Mouse (Mus musculus) lung, embryonic 14.5 days (tissue): ENCODE measurements around the gene Ltbp2. TPM values are rescaled to one million over a fixed set of nuclear protein-coding genes. Genes with fewer than 3 reads are reported as not detected.

ENCODE experiments used
- ATAC-seq: fragments of 200-750 bp; cut with Nextera tagmentation; 2 replicates; pipeline ENCODE4 v1.8.0; 2017; ENCODE audit warnings: mild to moderate bottlenecking, moderate TSS enrichment, moderate library complexity; ENCODE audit not compliant: insufficient read depth
- DNase-seq: peaks from one replicate; pipeline ENCODE4 v3.0.0-alpha.2; 2015
- H3K27ac ChIP-seq: fragments of 300-500 bp; sonication (generic); 2 replicates; pipeline ENCODE4 v1.5.1; 2014; ENCODE audit warnings: low read depth, mild to moderate bottlenecking, moderate library complexity
- H3K27me3 ChIP-seq: fragments of 300-500 bp; sonication (generic); 2 replicates; pipeline ENCODE4 v1.6.1; 2014; ENCODE audit warnings: low read length, control low read depth; ENCODE audit not compliant: insufficient read depth
- H3K36me3 ChIP-seq: fragments of 300-500 bp; sonication (generic); 2 replicates; pipeline ENCODE4 v1.6.1; 2014; ENCODE audit warnings: control low read depth; ENCODE audit not compliant: insufficient read depth
- H3K4me1 ChIP-seq: fragments of 300-500 bp; sonication (generic); 2 replicates; pipeline ENCODE4 v1.6.1; 2014; ENCODE audit warnings: antibody characterized with exemption, control low read depth; ENCODE audit not compliant: insufficient read depth
- H3K4me2 ChIP-seq: fragments of 300-500 bp; sonication (generic); 2 replicates; pipeline ENCODE4 v1.6.1; 2014; ENCODE audit warnings: mild to moderate bottlenecking
- H3K4me3 ChIP-seq: fragments of 300-500 bp; sonication (generic); 2 replicates; pipeline ENCODE4 v1.5.1; 2014; ENCODE audit warnings: low read depth, low read length
- H3K9ac ChIP-seq: fragments of 300-500 bp; sonication (generic); 2 replicates; pipeline ENCODE4 v1.6.1; 2014
- H3K9me3 ChIP-seq: fragments of 300-500 bp; sonication (generic); 2 replicates; pipeline ENCODE4 v1.6.1; 2016; ENCODE audit warnings: low read depth, low read length, control low read depth
- CTCF ChIP-seq: IDR thresholded peaks from 2 replicates; pipeline ENCODE4 v1.5.1; 2016; ENCODE audit warnings: antibody characterized with exemption, low read depth
- WGBS: fragments of 180-500 bp; shearing (Covaris S2); extraction: QIAGEN DNeasy Blood & Tissue Kit; methylation state at CpG from one replicate; pipeline ENCODE4 v1.1.7; 2014; 5-methylcytosine and 5-hydroxymethylcytosine counted together
- polyA plus RNA-seq: library from polyadenylated mRNA; unstranded; fragments of >200 nt; fragmentation: Nextera tagmentation; extraction: Ambion mirVana; gene quantifications from 2 replicates; pipeline ENCODE4 v1.2.1, GENCODE M21; 2014

Ltbp2 gene
- polyA plus RNA-seq, 1 experiment from 2014 or later = 6.8 TPM

- no peaks in the 10 kb centered on the region for H3K4me1 ChIP-seq
- no peaks in the 10 kb centered on the region for H3K9me3 ChIP-seq
- TF ChIP-seq CTCF = no peak
- no peak overlapping the region for H3K4me3 ChIP-seq
- WGBS = 43% methylated on average over 5 of the region's 5 CpGs
- no peak for DNase-seq
- ATAC-seq = no peak
- peak overlapping the region; percentile 86; the same call in 1 of the 2 replicates for H3K27ac ChIP-seq
- no peaks in the 10 kb centered on the region for H3K36me3 ChIP-seq
- H3K9ac ChIP-seq = no peak overlapping the region
- H3K27me3 ChIP-seq = no peaks in the 10 kb centered on the region
- H3K4me2 ChIP-seq = no peak overlapping the region
Measured at GRCm38 (mm10) chr12:84806726-84807125, 69.6 kb downstream of the Ltbp2 start.

- H3K9ac ChIP-seq = no peak overlapping the region
- no peak overlapping the region for H3K4me2 ChIP-seq
- H3K27me3 ChIP-seq = no peaks in the 10 kb centered on the region
- H3K27ac ChIP-seq = peak overlapping the region; percentile 86
- DNase-seq (no peak), ATAC-seq (no peak)
- no peaks in the 10 kb centered on the region for H3K4me1 ChIP-seq
- no peak overlapping the region for H3K4me3 ChIP-seq
- WGBS = 44% methylated on average over 1 of the region's 1 CpGs
- TF ChIP-seq CTCF = no peak
- H3K9me3 ChIP-seq = no peaks in the 10 kb centered on the region
- H3K36me3 ChIP-seq = no peaks in the 10 kb centered on the region
Measured at GRCm38 (mm10) chr12:84806010-84806409, 70.3 kb downstream of the Ltbp2 start.

- Histone ChIP-seq H3K9me3 (no peaks in the 10 kb centered on the region), H3K27ac (peak overlapping the region; percentile 86), H3K36me3 (no peaks in the 10 kb centered on the region), H3K27me3 (no peaks in the 10 kb centered on the region), H3K4me1 (no peaks in the 10 kb centered on the region), H3K9ac (no peak overlapping the region), H3K4me3 (no peak overlapping the region), H3K4me2 (no peak overlapping the region)
- TF ChIP-seq CTCF = peak; percentile 15; the same call in 1 of the 2 replicates
- 51% methylated on average over 9 of the region's 9 CpGs for WGBS
- peak; percentile 96 for ATAC-seq
- DNase-seq = peak; percentile 86
Measured at GRCm38 (mm10) chr12:84805228-84805842, 71.0 kb downstream of the Ltbp2 start.

- Histone ChIP-seq H3K27ac (no peak overlapping the region), H3K36me3 (no peaks in the 10 kb centered on the region), H3K27me3 (no peaks in the 10 kb centered on the region), H3K4me2 (no peak overlapping the region), H3K4me3 (no peak overlapping the region), H3K4me1 (no peaks in the 10 kb centered on the region), H3K9me3 (no peaks in the 10 kb centered on the region), H3K9ac (no peak overlapping the region)
- DNase-seq (no peak), ATAC-seq (no peak)
- no peak for TF ChIP-seq CTCF
- WGBS = 83% methylated on average over 3 of the region's 3 CpGs
Measured at GRCm38 (mm10) chr12:84802625-84803024, 73.7 kb downstream of the Ltbp2 start.

GRCm38 (mm10) chr12:84801532-84802110, 74.7 kb downstream of the Ltbp2 start:
- Histone ChIP-seq H3K36me3 (no peaks in the 10 kb centered on the region), H3K9me3 (no peaks in the 10 kb centered on the region), H3K4me1 (no peaks in the 10 kb centered on the region), H3K27ac (no peak overlapping the region), H3K4me2 (no peak overlapping the region), H3K9ac (no peak overlapping the region), H3K27me3 (no peaks in the 10 kb centered on the region), H3K4me3 (no peak overlapping the region)
- no peak for TF ChIP-seq CTCF
- WGBS = 75% methylated on average over 13 of the region's 13 CpGs
- DNase-seq (no peak), ATAC-seq (no peak)

DNA sequence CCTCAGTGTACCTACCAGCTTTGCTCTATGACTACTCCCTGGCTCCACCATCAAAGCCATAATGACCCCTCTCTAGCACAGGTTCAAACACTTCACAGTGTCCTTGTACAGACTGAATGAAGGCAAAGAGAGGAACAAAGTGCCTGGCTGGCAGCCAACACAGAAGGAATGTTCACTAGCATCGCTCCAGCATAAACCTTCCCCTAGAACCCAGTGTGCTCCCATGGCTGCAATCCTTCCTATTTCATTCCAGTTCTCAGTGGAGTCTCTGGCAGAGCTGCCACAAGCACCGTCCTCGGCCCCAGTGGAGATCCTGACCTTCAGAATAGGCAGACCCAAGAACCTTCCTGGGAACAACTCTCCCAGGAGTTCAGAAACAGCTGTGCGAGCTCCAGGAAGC, 75.9 kb downstream of the Ltbp2 start:
- no peaks in the 10 kb centered on the region for H3K36me3 ChIP-seq
- H3K4me3 ChIP-seq = no peak overlapping the region
- H3K9me3 ChIP-seq = no peaks in the 10 kb centered on the region
- TF ChIP-seq CTCF = no peak
- no peak overlapping the region for H3K4me2 ChIP-seq
- no peak overlapping the region for H3K9ac ChIP-seq
- H3K4me1 ChIP-seq = no peaks in the 10 kb centered on the region
- ATAC-seq (peak; percentile 75), DNase-seq (peak; percentile 87)
- no peaks in the 10 kb centered on the region for H3K27me3 ChIP-seq
- peak overlapping the region; percentile 77 for H3K27ac ChIP-seq
- WGBS = 28% methylated on average over 4 of the region's 4 CpGs

GRCm38 (mm10) chr12:84799086-84799485, 77.2 kb downstream of the Ltbp2 start:
- ATAC-seq = no peak
- H3K27me3 ChIP-seq = no peaks in the 10 kb centered on the region
- H3K9me3 ChIP-seq = no peaks in the 10 kb centered on the region
- no peak for TF ChIP-seq CTCF
- H3K4me2 ChIP-seq = no peak overlapping the region
- no peak overlapping the region for H3K9ac ChIP-seq
- no peak overlapping the region for H3K27ac ChIP-seq
- H3K36me3 ChIP-seq = no peaks in the 10 kb centered on the region
- H3K4me1 ChIP-seq = no peaks in the 10 kb centered on the region
- WGBS = 91% methylated on average over 13 of the region's 13 CpGs
- H3K4me3 ChIP-seq = no peak overlapping the region
- no peak for DNase-seq
